Mouse (Mus musculus): ENCODE results near the gene Wasf2. TPM values are rescaled to one million over a fixed set of nuclear protein-coding genes. Genes with fewer than 3 reads are reported as not detected.

Wasf2 gene
- total and polyA plus RNA-seq, 2 experiments from 2014 or later, result 11.3 to 24.1 TPM

GRCm38 (mm10) chr4:133184898-133185665 lies 54.8 kb downstream of the Wasf2 start:
- Histone ChIP-seq H3K4me1 (ENCODE audit: insufficient read depth) (no peaks in the 10 kb centered on the region), H3K27ac (ENCODE audit: low read depth, low read length) (peak overlapping the region; percentile 55), H3K9ac (0 out of 2 replicates have a peak overlapping the region, but pooled peaks have one; percentile 10), H3K4me3 (ENCODE audit: low read depth, low read length) (no peak overlapping the region), H3K4me2 (ENCODE audit: low read depth) (no peak overlapping the region), H3K9me3 (ENCODE audit: low read length) (no peaks in the 10 kb centered on the region), H3K36me3 (ENCODE audit: insufficient read depth) (peaks cover 28% of the 10 kb centered on the region), H3K27me3 (ENCODE audit: insufficient read depth, low read length) (no peaks in the 10 kb centered on the region)
- ATAC-seq (no peak), DNase-seq (peak; percentile 59)
- 44% methylated on average over 15 of the region's 15 CpGs for WGBS
- TF ChIP-seq CTCF (IDR thresholded peaks at IDR 0.05; ENCODE audit: low read depth), result no peak

GRCm38 (mm10) chr4:133185893-133186292 lies 55.6 kb downstream of the Wasf2 start:
- Histone ChIP-seq H3K27me3 (ENCODE audit: insufficient read depth, low read length) (no peaks in the 10 kb centered on the region), H3K4me2 (ENCODE audit: low read depth) (no peak overlapping the region), H3K4me3 (ENCODE audit: low read depth, low read length) (no peak overlapping the region), H3K4me1 (ENCODE audit: insufficient read depth) (no peaks in the 10 kb centered on the region), H3K9ac (no peak overlapping the region), H3K9me3 (ENCODE audit: low read length) (no peaks in the 10 kb centered on the region), H3K27ac (ENCODE audit: low read depth, low read length) (no peak overlapping the region), H3K36me3 (ENCODE audit: insufficient read depth) (peaks cover 36% of the 10 kb centered on the region)
- ATAC-seq (no peak), DNase-seq (no peak)
- WGBS, result 83% methylated on average over 8 of the region's 8 CpGs
- TF ChIP-seq CTCF (IDR thresholded peaks at IDR 0.05; ENCODE audit: low read depth), result no peak

GRCm38 (mm10) chr4:133186856-133187255 lies 56.6 kb downstream of the Wasf2 start:
- Histone ChIP-seq H3K4me3 (ENCODE audit: low read depth, low read length) (no peak overlapping the region), H3K9me3 (ENCODE audit: low read length) (no peaks in the 10 kb centered on the region), H3K27ac (ENCODE audit: low read depth, low read length) (no peak overlapping the region), H3K4me1 (ENCODE audit: insufficient read depth) (no peaks in the 10 kb centered on the region), H3K9ac (no peak overlapping the region), H3K36me3 (ENCODE audit: insufficient read depth) (peaks cover 43% of the 10 kb centered on the region), H3K27me3 (ENCODE audit: insufficient read depth, low read length) (no peaks in the 10 kb centered on the region), H3K4me2 (ENCODE audit: low read depth) (no peak overlapping the region)
- no peak for ATAC-seq
- peak; percentile 16; the same call in 1 of the 2 replicates for TF ChIP-seq CTCF (IDR thresholded peaks at IDR 0.05; ENCODE audit: low read depth)
- whole genome bisulfite sequencing, result 96% methylated on average over 5 of the region's 5 CpGs
- no peak for DNase-seq

- 78% methylated on average over 10 of the region's 10 CpGs for WGBS
- no peak for TF ChIP-seq CTCF (IDR thresholded peaks at IDR 0.05; ENCODE audit: low read depth)
- Histone ChIP-seq H3K27me3 (ENCODE audit: insufficient read depth, low read length) (no peaks in the 10 kb centered on the region), H3K9ac (no peak overlapping the region), H3K4me2 (ENCODE audit: low read depth) (no peak overlapping the region), H3K36me3 (ENCODE audit: insufficient read depth) (peaks cover 65% of the 10 kb centered on the region), H3K4me1 (ENCODE audit: insufficient read depth) (no peaks in the 10 kb centered on the region), H3K9me3 (ENCODE audit: low read length) (no peaks in the 10 kb centered on the region), H3K27ac (ENCODE audit: low read depth, low read length) (no peak overlapping the region), H3K4me3 (ENCODE audit: low read depth, low read length) (no peak overlapping the region)
- ATAC-seq, result no peak
- no peak for DNase-seq
Measured at GRCm38 (mm10) chr4:133189396-133189795, 59.1 kb downstream of the Wasf2 start.

- Histone ChIP-seq H3K9me3 (ENCODE audit: low read length) (no peaks in the 10 kb centered on the region), H3K4me3 (ENCODE audit: low read depth, low read length) (no peak overlapping the region), H3K4me2 (ENCODE audit: low read depth) (no peak overlapping the region), H3K36me3 (ENCODE audit: insufficient read depth) (peaks cover 56% of the 10 kb centered on the region), H3K9ac (no peak overlapping the region), H3K27me3 (ENCODE audit: insufficient read depth, low read length) (no peaks in the 10 kb centered on the region), H3K4me1 (ENCODE audit: insufficient read depth) (peaks cover 19% of the 10 kb centered on the region), H3K27ac (ENCODE audit: low read depth, low read length) (no peak overlapping the region)
- WGBS, result 80% methylated on average over 11 of the region's 11 CpGs
- TF ChIP-seq CTCF (IDR thresholded peaks at IDR 0.05; ENCODE audit: low read depth), result no peak
- no peak for DNase-seq
- ATAC-seq, result no peak
Measured at GRCm38 (mm10) chr4:133194482-133194881, 64.2 kb downstream of the Wasf2 start.

DNA sequence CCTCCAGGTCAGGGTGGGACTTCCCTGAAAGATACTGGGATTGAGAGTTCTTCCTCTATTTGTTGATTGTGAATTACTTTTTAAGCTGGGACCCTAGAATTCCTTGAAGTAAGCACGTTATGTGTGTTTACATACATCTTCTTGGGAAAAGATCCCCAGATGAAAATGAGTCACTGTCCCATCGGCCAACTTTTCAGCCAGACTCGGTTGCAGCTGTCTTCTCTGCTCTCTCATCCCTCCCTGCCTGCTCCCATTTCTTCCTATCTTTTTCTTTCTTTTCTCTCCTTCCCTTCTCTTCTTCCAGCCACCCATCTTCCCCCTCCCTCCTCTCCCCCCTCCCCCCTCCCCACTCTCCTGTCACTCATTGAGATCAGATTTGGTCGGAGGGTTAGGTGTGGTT lies 64.7 kb downstream of the Wasf2 start:
- TF ChIP-seq CTCF (IDR thresholded peaks at IDR 0.05; ENCODE audit: low read depth), result no peak
- Histone ChIP-seq H3K4me2 (ENCODE audit: low read depth) (no peak overlapping the region), H3K9me3 (ENCODE audit: low read length) (no peaks in the 10 kb centered on the region), H3K27me3 (ENCODE audit: insufficient read depth, low read length) (no peaks in the 10 kb centered on the region), H3K4me3 (ENCODE audit: low read depth, low read length) (no peak overlapping the region), H3K36me3 (ENCODE audit: insufficient read depth) (peaks cover 52% of the 10 kb centered on the region), H3K4me1 (ENCODE audit: insufficient read depth) (peaks cover 20% of the 10 kb centered on the region), H3K27ac (ENCODE audit: low read depth, low read length) (no peak overlapping the region), H3K9ac (no peak overlapping the region)
- ATAC-seq, result no peak
- DNase-seq, result no peak
- WGBS, result 62% methylated on average over 4 of the region's 4 CpGs

DNA sequence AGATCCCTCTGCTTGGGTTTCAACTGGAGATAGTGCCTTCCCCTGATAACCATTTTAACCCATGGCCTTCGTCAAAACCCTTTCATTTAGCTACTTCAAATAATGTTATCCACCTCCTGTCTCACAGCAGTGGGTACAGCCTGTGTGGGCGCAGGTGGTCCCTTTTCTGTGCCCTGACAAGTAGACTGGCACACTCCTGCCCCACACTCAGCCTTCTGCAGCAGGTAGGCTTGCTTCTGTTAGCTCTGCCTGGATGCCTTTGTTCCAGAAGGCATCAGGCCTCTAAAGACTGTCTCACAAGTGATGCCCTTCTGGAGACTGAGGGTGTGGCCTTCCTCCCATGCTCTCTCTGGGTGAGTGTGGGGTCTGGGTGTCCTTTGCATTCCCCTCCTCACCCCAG lies 65.8 kb downstream of the Wasf2 start:
- Histone ChIP-seq H3K4me2 (ENCODE audit: low read depth) (no peak overlapping the region), H3K27ac (ENCODE audit: low read depth, low read length) (no peak overlapping the region), H3K9me3 (ENCODE audit: low read length) (no peaks in the 10 kb centered on the region), H3K4me1 (ENCODE audit: insufficient read depth) (peaks cover 31% of the 10 kb centered on the region), H3K9ac (no peak overlapping the region), H3K27me3 (ENCODE audit: insufficient read depth, low read length) (no peaks in the 10 kb centered on the region), H3K36me3 (ENCODE audit: insufficient read depth) (peaks cover 44% of the 10 kb centered on the region), H3K4me3 (ENCODE audit: low read depth, low read length) (no peak overlapping the region)
- DNase-seq (no peak), ATAC-seq (no peak)
- TF ChIP-seq CTCF (IDR thresholded peaks at IDR 0.05; ENCODE audit: low read depth), result no peak
- 78% methylated on average over 2 of the region's 2 CpGs for WGBS

Measured in forebrain, postnatal 0 days (tissue).